Mouse (Mus musculus): Measurements from ENCODE around the gene Prr36. TPM values are rescaled to one million over a fixed set of nuclear protein-coding genes. Genes with fewer than 3 reads are reported as not detected.

The Prr36 gene
- total RNA-seq, 2 experiments from 2014 or later: not detected

- no peak for DNase-seq (ENCODE audit: low spot score)
- intact Hi-C loops (cut with DNase I): no loop called here
Observed at GRCm38 (mm10) chr8:4207016-4207350, 10.3 kb downstream of the Prr36 start.

GRCm38 (mm10) chr8:4206182-4207015 lies 10.9 kb downstream of the Prr36 start:
- no peak for DNase-seq (ENCODE audit: low spot score)
- intact Hi-C loops (cut with DNase I): no loop called here

GRCm38 (mm10) chr8:4205246-4206123 lies 11.8 kb downstream of the Prr36 start:
- DNase-seq (ENCODE audit: low spot score): no peak
- intact Hi-C loops (cut with DNase I): no loop called here

- intact Hi-C loops (cut with DNase I): no loop called here
- DNase-seq (ENCODE audit: low spot score): no peak
Observed at GRCm38 (mm10) chr8:4201321-4201720, 15.9 kb downstream of the Prr36 start.

- no peak for DNase-seq (ENCODE audit: low spot score)
Observed at GRCm38 (mm10) chr8:4193588-4193894, 23.7 kb downstream of the Prr36 start.

GRCm38 (mm10) chr8:4192807-4193587 lies 24.3 kb downstream of the Prr36 start:
- peak; percentile 58 for DNase-seq (ENCODE audit: low spot score)
- intact Hi-C loops (cut with DNase I): loop anchor here (5.0 kb wide), 3 partner anchors 64 to 179 kb away; partner anchors contain the start of gene Ctxn1

More at GRCm38 (mm10) chr8:4193588-4193894, 23.7 kb downstream of the Prr36 start:
- intact Hi-C loops (cut with DNase I): loop anchor here (5.0 kb wide), 3 partner anchors 64 to 179 kb away; partner anchors contain the start of gene Ctxn1

GRCm38 (mm10) chr8:4192305-4192704 lies 25.0 kb downstream of the Prr36 start:
- DNase-seq (ENCODE audit: low spot score): no peak
- intact Hi-C loops (cut with DNase I): loop anchor here (5.0 kb wide), 3 partner anchors 65 to 180 kb away; partner anchors contain the start of gene Ctxn1

- intact Hi-C loops (cut with DNase I): no loop called here
- no peak for DNase-seq (ENCODE audit: low spot score)
Observed at GRCm38 (mm10) chr8:4189031-4189722, 28.1 kb downstream of the Prr36 start.

GRCm38 (mm10) chr8:4188605-4189004 lies 28.7 kb downstream of the Prr36 start:
- no peak for DNase-seq (ENCODE audit: low spot score)
- intact Hi-C loops (cut with DNase I): no loop called here

- intact Hi-C loops (cut with DNase I): no loop called here
- no peak for DNase-seq (ENCODE audit: low spot score)
Observed at GRCm38 (mm10) chr8:4186151-4186550, 31.1 kb downstream of the Prr36 start.

GRCm38 (mm10) chr8:4183409-4183808 lies 33.9 kb downstream of the Prr36 start:
- intact Hi-C loops (cut with DNase I): no loop called here
- DNase-seq (ENCODE audit: low spot score): no peak

GRCm38 (mm10) chr8:4174018-4174417 lies 43.2 kb downstream of the Prr36 start:
- intact Hi-C loops (cut with DNase I): no loop called here
- DNase-seq (ENCODE audit: low spot score): no peak

- no peak for DNase-seq (ENCODE audit: low spot score)
- intact Hi-C loops (cut with DNase I): no loop called here
Observed at GRCm38 (mm10) chr8:4172486-4172885, 44.8 kb downstream of the Prr36 start.

GRCm38 (mm10) chr8:4167918-4168317 lies 49.3 kb downstream of the Prr36 start:
- DNase-seq (ENCODE audit: low spot score): no peak
- intact Hi-C loops (cut with DNase I): loop anchor here (5.0 to 10.0 kb wide), 3 partner anchors 157 to 509 kb away; partner anchors contain the start of genes Ccl25, Cers4 and Elavl1

GRCm38 (mm10) chr8:4166881-4167525 lies 50.3 kb downstream of the Prr36 start:
- intact Hi-C loops (cut with DNase I): loop anchor here (5.0 to 10.0 kb wide), 3 partner anchors 158 to 510 kb away; partner anchors contain the start of genes Ccl25, Cers4 and Elavl1
- no peak for DNase-seq (ENCODE audit: low spot score)

GRCm38 (mm10) chr8:4165852-4166751 lies 51.2 kb downstream of the Prr36 start, which contains the start of gene Evi5l:
Gene Evi5l (plus strand): TSS chr8:4166567.
- peak; percentile 98 for DNase-seq (ENCODE audit: low spot score)
- intact Hi-C loops (cut with DNase I): loop anchor here (5.0 to 10.0 kb wide), 3 partner anchors 159 to 511 kb away; partner anchors contain the start of genes Ccl25, Cers4 and Elavl1

GRCm38 (mm10) chr8:4165176-4165851 lies 51.9 kb downstream of the Prr36 start:
- no peak for DNase-seq (ENCODE audit: low spot score)
- intact Hi-C loops (cut with DNase I): loop anchor here (5.0 to 10.0 kb wide), 3 partner anchors 159 to 512 kb away; partner anchors contain the start of genes Ccl25, Cers4 and Elavl1

Measured in heart, postnatal 25 days (tissue).